Mouse (Mus musculus) thymus, postnatal 25 days (tissue): ENCODE results near the gene Ankrd22.
"Not testable (repeated sequence)": the region's sequence is repeated elsewhere in the genome, so short reads cannot be mapped to it uniquely, and the experiment has no call there.

Experiments used
- DNase-seq: peaks from one replicate; pipeline ENCODE4 v3.0.0; 2022

Gene Ankrd22

DNA sequence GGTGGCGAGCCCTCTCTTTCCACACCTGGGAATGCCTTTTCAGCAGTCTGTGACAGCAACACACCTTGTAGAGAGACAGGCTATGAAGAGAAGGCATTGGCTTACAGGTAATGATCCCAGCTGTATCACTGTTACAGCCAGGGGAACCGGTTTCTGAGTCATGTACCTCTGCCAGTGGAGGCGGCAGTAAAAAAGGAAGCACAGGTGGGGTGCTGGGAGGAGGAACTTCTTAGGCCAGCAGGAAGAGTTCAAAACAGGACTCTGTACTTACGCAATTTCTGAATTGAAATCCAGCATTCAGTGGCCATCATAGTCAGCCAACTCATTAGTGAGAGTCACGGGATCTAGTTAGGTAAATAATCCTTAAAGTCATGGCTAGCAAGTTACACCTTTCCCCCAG lies at the start of gene Ankrd22:
TSS of gene Ankrd22 (minus strand) at position 163 of the 400 bp plus-strand sequence.
- DNase-seq, result peak; percentile 61

DNA sequence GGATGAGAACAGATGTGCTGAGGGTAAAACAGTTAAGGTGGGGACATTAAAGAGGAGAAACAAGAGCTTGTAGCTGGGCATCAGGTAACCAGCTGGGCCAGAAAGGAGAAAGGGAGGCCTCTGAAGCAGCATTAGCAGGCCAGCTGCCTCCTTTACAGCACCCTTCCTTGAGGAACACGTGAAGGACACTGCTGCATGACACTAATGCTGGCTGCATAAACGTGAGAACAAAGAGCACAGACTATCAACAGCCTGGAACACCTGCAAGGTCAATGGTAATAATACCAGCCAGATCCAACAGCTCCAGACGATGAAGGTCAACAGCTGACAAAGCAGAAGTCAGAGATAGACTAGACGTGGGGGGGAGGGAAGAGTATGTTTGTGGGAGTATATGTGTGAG lies 48.3 kb upstream of the Ankrd22 start:
- no peak for DNase-seq

DNA sequence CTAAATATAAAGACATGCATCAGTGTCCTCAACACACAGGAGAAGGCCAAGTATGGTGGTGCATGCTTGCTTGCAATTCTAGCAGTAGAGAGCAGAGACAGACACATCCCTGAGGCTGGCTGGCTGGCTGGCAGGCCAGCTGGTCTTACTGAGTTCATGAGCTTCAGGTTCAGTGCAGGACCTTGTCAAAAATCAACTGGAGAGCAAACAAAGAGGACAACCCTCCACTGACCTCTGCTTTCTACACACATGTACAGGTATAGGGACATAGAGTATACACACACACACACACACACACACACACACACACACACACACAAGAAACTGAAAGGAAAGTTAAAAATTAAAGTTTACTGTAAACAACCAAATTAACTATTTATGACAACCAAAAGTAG lies 47.4 kb upstream of the Ankrd22 start:
- DNase-seq, result no peak

DNA sequence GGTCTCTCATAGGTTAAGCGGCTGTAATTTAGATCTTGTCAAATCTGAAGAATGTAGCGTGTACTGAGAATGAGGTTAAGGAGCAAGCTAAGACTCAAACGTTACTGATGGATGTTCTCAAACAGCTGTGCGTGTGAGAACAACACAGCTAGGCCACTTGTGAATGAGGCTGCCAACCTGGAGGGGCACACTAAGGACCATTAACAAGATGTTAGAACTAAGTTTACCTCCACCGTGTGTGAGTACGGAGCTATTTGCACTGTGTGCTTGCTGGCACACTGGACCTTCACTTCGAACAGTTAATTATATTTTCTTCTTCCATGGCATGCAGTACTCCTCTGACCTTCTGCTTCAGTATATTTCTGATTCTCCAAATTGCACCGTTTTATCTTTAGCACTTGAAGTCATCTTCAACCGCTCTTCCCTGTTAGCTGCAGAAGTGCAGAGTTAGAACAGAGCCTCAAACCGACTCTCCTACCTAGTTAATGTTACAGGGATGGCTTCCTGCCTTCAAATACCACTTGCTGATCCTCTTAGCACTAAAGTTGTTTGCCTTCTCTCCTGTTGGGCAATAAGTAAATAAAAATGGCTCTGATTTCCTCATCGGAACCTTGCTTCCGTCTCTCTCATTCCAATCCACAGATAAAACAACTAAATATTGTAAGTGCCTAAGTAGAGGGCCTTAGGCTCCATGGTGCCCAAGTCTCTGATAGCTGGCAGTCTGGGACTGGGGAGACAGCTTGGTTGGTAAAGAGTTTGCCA lies 46.8 kb upstream of the Ankrd22 start:
- no peak for DNase-seq

DNA sequence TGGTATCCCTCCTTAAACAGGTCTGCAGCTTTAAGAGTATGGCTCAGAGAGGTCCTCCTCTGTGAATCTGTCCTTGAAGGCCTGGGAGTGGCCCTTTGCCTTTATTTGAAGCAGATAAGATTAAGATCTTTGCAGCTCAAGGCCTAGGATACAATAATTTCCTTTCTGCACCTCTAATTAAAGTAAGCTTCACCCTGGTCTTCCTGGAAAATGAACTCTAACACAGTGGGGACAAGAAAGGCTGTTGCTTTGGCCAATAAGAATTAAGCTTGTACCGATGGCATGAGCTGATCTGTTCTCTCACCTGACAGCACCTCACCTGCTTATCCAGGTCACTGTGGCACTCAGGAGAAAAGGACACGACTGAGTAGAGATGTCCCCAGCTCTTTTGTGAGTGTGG lies 45.0 kb upstream of the Ankrd22 start:
- DNase-seq, result no peak

DNA sequence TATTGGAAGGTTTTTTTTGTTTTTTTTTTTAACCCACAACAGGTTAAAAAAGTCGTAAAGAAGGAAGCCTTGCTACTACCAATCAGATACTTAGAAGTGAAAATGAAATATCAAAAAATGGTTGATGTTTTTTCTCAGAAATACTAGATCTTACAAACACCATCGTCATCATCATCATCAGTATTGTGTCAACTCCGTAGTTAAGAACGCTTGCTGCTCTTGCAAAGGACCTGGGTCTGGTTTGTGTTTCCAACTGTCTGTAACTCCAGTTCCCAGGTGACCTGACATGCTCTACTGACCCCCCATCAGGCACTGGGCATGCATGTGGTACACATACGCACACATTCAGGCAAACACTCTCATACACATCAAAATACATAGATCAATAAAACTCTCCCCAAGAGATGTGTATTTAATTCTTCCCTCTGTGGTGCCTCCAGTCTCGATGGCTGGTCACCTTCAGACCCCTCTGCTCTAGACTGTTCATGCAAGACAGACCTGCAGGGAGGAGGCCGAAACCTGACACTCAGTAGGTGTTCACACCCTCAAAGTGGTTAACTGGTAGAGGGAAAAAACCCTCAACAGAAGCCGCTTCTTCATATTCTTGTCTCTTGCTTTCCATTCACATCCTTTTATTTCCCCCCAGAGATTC lies 44.2 kb upstream of the Ankrd22 start:
- no peak for DNase-seq

DNA sequence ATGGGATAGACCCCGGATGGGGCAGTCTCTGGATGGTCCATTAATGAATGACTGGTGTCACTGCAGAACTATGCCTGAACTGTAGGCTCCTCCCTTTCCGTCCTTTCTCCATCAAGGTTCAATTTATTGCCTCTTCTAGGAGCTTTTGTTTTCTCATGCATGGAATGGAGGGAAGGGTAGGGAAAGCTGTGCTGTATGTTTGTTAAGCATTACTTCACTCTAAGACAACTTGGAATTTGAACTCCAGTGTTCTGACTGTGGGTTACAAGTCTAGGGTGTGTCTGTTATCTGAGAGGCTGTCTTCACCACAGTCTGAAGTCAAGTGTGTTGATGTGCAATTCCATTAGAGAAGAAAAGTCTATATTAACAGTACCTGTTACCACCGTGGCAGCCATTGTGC lies 43.2 kb upstream of the Ankrd22 start:
- no peak for DNase-seq

DNA sequence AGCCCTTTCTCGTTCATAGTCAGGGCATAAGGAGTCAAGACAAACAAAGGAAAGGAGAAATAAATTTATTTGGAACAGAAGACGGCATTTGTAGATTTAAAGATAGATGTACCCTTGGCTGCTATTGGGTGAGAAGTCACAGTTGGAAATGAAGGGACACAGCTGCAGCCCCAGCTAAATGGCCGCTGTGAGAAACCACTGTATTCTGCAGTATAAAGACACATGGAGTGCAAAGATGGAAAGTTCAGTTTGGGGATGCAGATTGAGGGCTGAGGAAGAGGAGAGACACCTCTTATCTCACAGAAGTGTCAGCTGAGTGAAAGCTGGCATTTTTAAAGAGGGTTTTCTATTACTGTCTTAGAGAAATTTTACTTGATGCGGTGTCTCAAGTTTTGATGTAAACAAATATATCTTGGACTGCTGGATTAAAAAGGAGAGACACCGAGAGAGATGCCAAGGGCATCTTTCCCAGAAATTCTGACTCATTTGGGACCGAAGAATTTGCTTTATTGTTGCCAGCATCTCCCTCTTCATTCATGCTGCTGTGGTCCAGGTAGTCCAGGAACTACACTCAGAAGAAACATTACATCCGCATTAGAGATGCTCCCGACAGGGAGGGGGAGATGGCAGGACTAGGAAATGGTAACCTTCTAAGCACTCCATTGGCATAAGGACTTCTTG lies 41.0 kb upstream of the Ankrd22 start:
- no peak for DNase-seq

DNA sequence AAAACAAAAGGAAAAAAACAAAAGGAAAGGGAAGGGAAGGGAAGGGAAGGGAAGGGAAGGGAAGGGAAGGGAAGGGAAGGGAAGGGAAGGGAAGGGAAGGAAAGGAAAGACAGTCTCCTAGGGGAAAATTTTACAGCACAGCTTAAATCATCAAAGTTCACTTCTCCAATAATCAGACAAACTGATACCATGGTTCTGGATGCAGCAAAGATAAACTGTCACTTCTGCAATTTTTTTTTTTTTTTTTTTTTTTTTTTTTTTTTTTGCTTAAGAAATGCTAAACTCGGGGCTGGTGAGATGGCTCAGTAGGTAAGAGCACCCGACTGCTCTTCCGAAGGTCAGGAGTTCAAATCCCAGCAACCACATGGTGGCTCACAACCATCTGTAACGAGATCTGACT lies 40.3 kb upstream of the Ankrd22 start:
- not testable (repeated sequence) for DNase-seq

DNA sequence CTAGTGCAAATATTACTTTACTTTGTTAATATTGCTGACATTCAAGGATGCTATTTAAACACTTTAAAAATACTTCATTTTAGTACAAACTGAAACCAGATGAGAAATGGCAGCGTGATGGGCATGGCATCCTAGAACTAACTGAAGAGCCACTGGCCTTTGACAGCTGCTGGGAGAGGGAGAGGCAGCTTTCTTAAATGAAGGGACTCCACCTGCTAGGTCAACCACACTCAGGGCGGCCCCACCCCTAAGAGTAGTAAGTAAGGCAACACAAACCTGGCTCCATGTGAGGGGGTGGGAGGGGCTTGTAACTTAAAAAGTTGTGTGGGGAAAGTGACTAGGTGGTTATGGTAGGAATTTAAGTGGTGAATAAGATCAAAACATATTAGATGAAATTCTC lies 36.8 kb upstream of the Ankrd22 start:
- DNase-seq, result no peak

DNA sequence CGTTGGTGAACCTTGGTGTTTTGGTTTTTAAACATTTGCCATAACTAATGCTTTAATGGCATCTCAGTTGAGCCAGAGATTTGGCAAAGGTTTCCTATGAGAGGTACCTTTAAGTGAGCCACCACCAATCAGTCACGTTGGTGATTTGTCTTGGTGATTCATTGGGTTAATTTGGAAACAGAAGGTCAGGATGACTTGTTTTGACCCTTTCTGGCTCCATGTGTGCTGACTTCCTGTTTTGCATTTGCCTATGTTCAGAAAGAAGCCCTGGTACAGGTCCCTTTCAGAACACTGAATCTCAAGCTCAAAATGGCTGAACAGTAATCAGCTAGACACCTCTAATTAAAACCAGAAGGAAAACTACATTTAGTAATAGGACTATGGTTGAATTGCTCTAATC lies 33.6 kb upstream of the Ankrd22 start:
- DNase-seq, result no peak

DNA sequence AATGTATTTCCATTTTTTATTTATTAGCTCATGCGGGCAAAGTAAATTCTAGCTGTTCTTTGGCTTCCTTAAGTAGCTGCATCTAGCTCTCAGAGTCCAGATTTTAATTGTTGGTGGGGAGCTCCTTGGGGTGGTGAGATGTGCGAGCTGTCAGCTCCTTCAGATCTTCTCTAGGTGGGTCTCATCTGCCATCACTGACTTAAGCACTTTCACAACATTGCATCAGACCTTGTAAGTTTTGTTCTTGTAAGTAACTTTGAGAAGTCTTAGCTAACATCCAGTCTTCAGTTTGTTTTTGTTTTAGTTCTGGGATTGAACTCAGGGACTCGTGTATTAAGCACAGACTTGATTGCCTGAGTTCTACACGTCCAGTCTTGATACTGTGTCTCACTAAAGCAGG lies 33.0 kb upstream of the Ankrd22 start:
- DNase-seq, result no peak

DNA sequence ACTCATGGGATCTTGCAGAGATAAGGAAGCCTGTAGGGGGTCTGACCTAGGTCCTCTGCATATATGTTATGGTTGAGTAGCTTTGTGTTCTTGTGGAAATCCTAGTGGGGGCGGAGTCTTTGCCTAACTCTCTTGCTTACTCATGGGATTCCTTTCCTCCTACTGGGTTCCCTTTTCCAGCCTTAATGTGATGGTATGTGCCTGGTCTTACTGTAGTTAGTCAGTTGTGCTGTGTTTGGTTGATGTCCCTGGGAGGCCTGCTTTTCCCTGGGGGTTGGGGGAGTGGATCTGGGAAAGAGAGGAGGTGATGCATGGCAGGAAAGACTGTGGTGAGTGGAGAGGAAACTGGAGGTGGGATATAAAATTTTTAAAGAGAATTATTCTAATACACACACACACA lies 32.2 kb upstream of the Ankrd22 start:
- DNase-seq, result no peak

DNA sequence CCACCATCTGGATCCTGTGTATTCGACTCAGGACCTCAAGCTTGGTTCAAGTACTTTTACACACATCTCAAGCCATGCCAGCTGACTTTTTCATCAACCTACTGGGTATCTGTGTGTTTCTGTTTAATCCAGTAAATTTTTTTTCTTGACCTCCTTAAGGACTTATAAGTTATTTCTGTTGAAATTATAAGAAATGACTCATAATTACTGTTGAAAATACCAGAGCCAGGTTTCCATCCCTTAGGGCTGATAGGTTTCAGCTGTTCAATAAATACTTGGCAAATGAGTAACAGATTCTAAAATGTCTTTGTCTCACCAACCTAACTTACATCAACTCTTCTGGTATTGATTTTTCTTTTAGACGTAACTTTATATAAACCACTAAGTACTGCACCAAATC lies 29.2 kb upstream of the Ankrd22 start:
- no peak for DNase-seq

DNA sequence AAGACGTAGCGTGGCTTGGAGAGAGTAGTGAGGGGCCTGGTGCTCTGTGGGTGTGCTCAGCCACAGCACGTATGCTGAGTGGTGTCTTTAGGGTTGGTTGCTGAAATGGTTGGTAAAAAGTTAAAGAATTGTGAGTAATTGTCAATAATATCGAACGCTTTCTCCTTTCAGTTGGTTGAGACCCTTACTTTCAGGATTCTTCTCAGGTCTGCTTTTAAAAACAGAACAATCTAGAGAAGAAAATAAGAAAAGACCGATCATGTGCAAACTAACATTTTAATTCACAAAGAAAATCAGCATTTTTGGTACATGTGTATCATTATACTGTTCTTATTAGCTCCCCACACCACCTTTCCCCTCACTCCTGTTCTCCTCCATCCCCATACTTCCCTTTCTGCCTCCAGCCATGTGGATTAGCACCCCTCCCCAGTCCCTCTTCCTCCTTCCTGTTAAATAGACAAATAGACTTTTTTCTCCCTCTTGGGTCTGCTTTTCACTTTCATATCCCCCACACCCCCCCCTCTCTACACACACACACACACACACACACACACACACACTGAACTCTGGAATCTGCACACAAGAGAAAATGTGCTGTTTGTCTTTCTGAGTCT lies 28.4 kb upstream of the Ankrd22 start:
- no peak for DNase-seq

DNA sequence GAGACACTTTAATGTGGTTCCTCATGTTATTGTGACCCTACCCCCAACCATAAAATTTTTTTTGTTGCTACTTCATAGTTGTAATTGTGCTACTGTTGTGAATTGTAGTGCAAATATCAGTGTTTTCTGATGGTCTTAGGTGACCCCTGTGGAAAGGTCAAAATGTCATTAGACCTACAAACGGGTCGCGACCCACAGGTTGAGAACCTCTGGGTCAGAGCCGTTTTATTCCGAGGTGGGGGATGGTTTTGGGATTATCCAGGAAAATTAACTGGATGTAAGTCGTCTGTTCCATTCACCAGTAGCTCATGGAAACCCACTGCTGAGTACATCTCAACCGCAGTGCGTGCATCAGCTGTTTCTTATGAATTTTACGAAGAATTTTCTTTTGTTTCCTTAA lies 27.8 kb upstream of the Ankrd22 start:
- no peak for DNase-seq

DNA sequence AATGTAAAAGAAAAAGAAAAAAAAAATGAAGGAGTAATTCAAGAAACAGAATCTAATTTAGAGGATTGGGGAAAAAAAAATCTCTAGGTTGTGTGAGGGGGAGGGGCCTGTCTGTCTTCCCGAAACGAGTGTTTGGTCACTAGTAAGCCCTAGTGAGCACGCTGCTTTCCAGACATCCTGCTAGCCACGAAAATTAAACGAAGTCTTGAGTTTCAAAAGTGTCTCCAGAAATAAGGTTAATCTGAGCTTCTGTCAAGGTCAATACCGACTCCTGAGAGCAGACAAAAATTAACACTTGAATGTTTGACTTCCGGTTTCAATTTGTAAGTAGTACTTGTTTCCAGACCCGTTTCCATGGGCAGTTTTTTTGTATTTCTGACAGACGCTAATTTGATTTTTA lies 27.3 kb upstream of the Ankrd22 start:
- DNase-seq, result peak; percentile 48

DNA sequence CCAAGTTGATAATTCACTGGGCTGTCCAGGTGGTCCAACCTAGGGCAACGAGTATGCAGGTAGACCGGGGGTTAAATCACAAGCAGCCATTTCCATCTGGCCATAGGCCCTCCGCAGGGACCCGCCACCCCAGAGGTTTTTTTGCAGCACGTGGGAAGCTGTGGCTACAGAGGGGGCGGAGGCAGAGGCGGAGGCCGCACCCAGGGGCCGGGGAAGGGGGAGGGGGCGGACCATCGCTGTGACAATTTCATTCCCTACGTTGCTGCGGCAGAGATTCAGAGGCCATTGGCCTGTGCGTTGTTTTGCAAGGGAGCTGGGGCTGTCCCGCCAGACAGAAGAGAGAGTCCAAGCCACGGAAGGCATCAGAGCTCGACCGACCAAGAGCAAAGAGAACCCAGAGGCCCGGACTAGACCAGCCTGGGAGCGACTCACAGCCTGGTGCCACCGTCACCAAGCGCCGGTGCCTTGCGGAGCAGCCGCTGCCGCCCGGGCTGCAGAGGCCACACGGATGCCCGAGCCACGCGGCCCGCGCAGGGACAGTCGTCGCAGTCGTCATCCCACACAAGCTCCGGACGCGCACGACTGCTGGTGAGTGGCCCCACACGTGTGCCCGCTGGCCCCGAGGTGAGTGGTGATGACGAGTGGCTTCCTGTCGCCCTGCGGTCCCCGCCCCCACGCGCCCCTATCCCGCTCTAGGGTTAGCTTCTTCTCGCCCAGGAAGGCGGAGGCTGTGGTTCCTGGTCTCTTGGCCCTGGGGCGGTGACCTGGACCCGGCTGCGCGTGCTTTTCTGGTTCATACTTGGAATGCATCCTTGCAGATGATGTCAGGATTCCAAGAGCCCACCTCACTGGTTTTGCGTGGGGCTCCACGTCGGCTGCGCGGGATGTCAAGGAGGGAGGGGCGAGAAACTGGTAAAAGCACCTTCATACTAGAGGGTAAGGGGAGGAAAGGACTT lies 26.4 kb upstream of the Ankrd22 start, which contains the start of gene Stambpl1:
TSS of gene Stambpl1 (plus strand) at position 222 of the 956 bp plus-strand sequence.
- peak; percentile 92 for DNase-seq

DNA sequence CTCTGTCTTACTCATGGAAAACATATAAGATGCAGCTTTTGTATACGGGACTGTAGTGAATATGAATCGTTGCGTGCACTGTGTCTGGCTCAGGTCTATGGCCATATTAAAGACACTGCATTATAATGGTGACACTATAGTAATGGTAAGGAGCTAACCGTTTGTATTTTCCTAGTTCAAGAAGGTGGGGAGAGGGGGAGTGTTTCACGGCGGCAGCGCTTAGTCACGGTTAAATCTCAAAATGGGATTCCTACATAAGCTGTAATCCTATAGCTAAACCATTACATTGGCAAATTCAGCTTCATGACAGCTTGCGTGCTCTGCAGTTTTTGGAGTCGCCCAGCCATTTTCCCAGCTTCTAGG lies 25.8 kb upstream of the Ankrd22 start:
- no peak for DNase-seq

DNA sequence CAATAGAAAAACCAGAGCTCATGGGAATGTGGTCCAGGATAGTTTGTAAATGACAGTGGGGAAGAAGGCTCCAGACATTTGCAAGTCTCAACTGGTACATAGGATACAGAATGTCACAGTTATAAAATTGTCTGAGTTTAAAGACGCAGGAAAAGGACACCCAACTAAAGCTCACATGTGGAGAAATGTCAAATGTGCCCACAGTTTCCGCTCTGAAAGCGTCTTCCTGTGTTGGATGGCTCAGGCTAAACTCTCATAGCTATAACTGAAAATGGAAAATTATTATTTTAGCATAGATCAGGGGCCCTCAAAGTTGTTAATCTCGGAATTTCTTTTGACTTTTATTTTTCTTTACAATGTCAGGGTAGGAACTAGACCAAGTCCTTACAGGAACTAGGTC lies 21.0 kb upstream of the Ankrd22 start:
- peak; percentile 61 for DNase-seq

DNA sequence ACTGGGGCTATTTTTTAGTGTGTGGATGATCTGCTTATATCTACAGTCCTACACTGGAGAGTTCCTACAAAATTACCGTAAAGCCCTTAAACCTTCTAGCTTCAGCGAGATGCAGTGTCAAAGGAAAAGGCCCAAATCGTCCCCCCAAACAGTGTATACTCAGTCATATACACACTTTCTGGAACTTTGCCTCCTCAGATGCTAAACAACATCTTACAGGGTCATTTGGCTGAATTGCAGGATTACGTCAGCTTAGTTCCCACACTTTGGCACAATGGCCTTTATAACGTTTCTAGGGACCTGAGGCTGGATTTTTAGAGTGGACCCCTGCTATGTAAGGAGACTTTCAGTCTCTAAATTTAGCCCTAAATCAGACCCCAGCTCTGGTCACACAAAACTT lies 16.6 kb upstream of the Ankrd22 start:
- no peak for DNase-seq

DNA sequence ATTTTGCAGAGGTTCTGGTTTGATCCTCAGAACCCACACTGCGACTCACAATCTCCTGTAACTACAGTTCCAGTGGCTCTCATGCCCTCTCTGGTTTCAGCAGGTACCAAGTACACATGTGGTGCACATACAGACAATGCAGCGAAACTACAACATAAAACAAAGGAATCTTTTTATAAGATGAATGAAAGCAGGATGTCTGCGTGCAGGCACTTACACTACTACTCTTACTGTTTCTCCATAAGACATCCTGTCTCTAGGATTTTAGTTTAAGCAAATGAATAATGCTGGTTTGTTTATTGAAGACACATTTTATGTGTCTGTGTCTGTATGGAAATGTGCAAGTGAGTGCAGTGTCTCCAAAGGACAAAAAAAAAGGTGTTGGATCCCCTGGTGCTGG lies 15.4 kb upstream of the Ankrd22 start:
- DNase-seq, result peak; percentile 54

DNA sequence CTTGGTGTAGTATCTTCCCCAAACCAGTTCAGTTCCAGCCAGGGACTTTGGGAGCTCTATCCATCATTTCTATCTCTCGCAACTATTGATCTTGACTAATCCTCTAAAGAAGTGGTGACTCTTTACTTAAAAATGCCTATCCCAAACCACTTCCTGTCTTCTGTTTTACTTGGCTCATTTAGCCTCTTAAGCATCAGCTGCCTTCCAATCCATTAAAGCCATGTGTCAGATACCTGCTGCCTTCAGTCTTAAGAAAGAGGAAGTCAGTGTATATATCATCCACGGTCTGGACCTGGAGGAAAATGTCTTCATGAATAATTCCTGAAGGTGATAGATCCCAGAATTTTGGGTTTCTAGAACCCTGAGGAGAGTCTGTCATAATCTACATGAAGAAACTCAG lies 14.5 kb upstream of the Ankrd22 start:
- DNase-seq, result no peak
